Mouse (Mus musculus) limb, embryonic 14.5 days (tissue): ENCODE results near the gene Traf3ip2. TPM values are rescaled to one million over a fixed set of nuclear protein-coding genes. Genes with fewer than 3 reads are reported as not detected.

Experiments used
- ATAC-seq: fragments of 200-750 bp; cut with Nextera tagmentation; 2 replicates; pipeline ENCODE4 v1.8.0; 2017; ENCODE audit warnings: low read depth, moderate number of reproducible peaks, moderate TSS enrichment; ENCODE audit not compliant: low FRiP score
- DNase-seq: peaks from one replicate; pipeline ENCODE4 v3.0.0-alpha.2; 2015; ENCODE audit warnings: low spot score
- H3K27ac ChIP-seq: fragments of 300-500 bp; sonication (generic); replicated peaks from 2 replicates; pipeline ENCODE4 v1.5.1; 2014; ENCODE audit warnings: low read depth, mild to moderate bottlenecking, low read length, moderate library complexity, mixed read lengths
- H3K27me3 ChIP-seq: fragments of 300-500 bp; sonication (generic); 2 replicates; pipeline ENCODE4 v1.6.1; 2014; ENCODE audit warnings: low read length, mixed read lengths; ENCODE audit not compliant: control insufficient read depth, insufficient read depth
- H3K36me3 ChIP-seq: fragments of 300-500 bp; sonication (generic); 2 replicates; pipeline ENCODE4 v1.6.1; 2014; ENCODE audit warnings: mild to moderate bottlenecking, low read length, moderate library complexity, mixed read lengths; ENCODE audit not compliant: control insufficient read depth, insufficient read depth
- H3K4me1 ChIP-seq: fragments of 300-500 bp; sonication (generic); 2 replicates; pipeline ENCODE4 v1.6.1; 2014; ENCODE audit warnings: antibody characterized with exemption, low read length, mixed read lengths; ENCODE audit not compliant: control insufficient read depth, insufficient read depth
- H3K4me2 ChIP-seq: fragments of 300-500 bp; sonication (generic); replicated peaks from 2 replicates; pipeline ENCODE4 v1.6.1; 2014; ENCODE audit warnings: low read depth, mild to moderate bottlenecking, low read length, moderate library complexity; ENCODE audit not compliant: severe bottlenecking
- H3K4me3 ChIP-seq: fragments of 300-500 bp; sonication (generic); replicated peaks from 2 replicates; pipeline ENCODE4 v1.5.1; 2014; ENCODE audit warnings: low read length
- H3K9ac ChIP-seq: fragments of 300-500 bp; sonication (generic); 2 replicates; pipeline ENCODE4 v1.6.1; 2014; ENCODE audit warnings: mild to moderate bottlenecking, low read depth, low read length, moderate library complexity; ENCODE audit not compliant: severe bottlenecking
- H3K9me3 ChIP-seq: fragments of 300-500 bp; sonication (generic); 2 replicates; pipeline ENCODE4 v1.6.1; 2016; ENCODE audit warnings: low read length; ENCODE audit not compliant: control insufficient read depth
- POLR2A ChIP-seq: fragments of 200-500 bp; IDR thresholded peaks from 2 replicates; pipeline ENCODE4 v1.8.0; 2012; ENCODE audit warnings: inconsistent platforms, mild to moderate bottlenecking, moderate library complexity, borderline replicate concordance; ENCODE audit not compliant: insufficient read depth, insufficient read length; ENCODE audit errors: extremely low read depth
- WGBS: fragments of 180-500 bp; shearing (Covaris S2); extraction: QIAGEN DNeasy Blood & Tissue Kit; methylation state at CpG from one replicate; pipeline ENCODE4 v1.1.7; 2014; 5-methylcytosine and 5-hydroxymethylcytosine counted together
- polyA plus RNA-seq, 2 experiments: library from polyadenylated mRNA; depleted of rRNA in 1 of 2; stranded (reverse) in 1 of 2; unstranded in 1 of 2; fragments of >200 nt; fragmentation: Nextera tagmentation in 1 of 2; extraction: Ambion mirVana in 1 of 2; gene quantifications; 2 replicates each; pipeline versions ENCODE4 v1.2.1 to v1.2.3; 2012 to 2014

The Traf3ip2 gene
- polyA plus RNA-seq, 2 experiments, result 9.0 to 13.3 TPM

- Histone ChIP-seq H3K4me2 (no peak overlapping the region), H3K27me3 (no peaks in the 10 kb centered on the region), H3K27ac (no peak overlapping the region), H3K4me1 (peaks cover 33% of the 10 kb centered on the region), H3K4me3 (no peak overlapping the region), H3K36me3 (no peaks in the 10 kb centered on the region), H3K9me3 (no peaks in the 10 kb centered on the region), H3K9ac (no peak overlapping the region)
- TF ChIP-seq POLR2A, result no peak
- ATAC-seq (no peak), DNase-seq (no peak)
- WGBS, result 84% methylated on average over 8 of the region's 8 CpGs
Observed at GRCm38 (mm10) chr10:39616626-39617025, 3.9 kb downstream of the Traf3ip2 start.

GRCm38 (mm10) chr10:39618431-39618830 is 5.7 kb downstream of the Traf3ip2 start:
- Histone ChIP-seq H3K27ac (no peak overlapping the region), H3K9me3 (no peaks in the 10 kb centered on the region)
- no peak for ATAC-seq

GRCm38 (mm10) chr10:39620626-39621025 is 7.9 kb downstream of the Traf3ip2 start:
- H3K36me3 ChIP-seq, result no peaks in the 10 kb centered on the region
- no peak overlapping the region for H3K4me2 ChIP-seq
- no peak overlapping the region for H3K9ac ChIP-seq
- DNase-seq (no peak), ATAC-seq (no peak)
- no peak for TF ChIP-seq POLR2A
- no peak overlapping the region for H3K4me3 ChIP-seq
- peaks cover 22% of the 10 kb centered on the region for H3K4me1 ChIP-seq
- WGBS, result 89% methylated on average over 5 of the region's 5 CpGs
- H3K9me3 ChIP-seq, result no peaks in the 10 kb centered on the region
- H3K27ac ChIP-seq, result no peak overlapping the region
- H3K27me3 ChIP-seq, result no peaks in the 10 kb centered on the region

More at GRCm38 (mm10) chr10:39618431-39618830, 5.7 kb downstream of the Traf3ip2 start:
- H3K36me3 ChIP-seq, result no peaks in the 10 kb centered on the region
- no peak overlapping the region for H3K4me2 ChIP-seq
- no peak overlapping the region for H3K9ac ChIP-seq
- whole genome bisulfite sequencing, result 63% methylated on average over 10 of the region's 10 CpGs
- no peak overlapping the region for H3K4me3 ChIP-seq
- no peaks in the 10 kb centered on the region for H3K27me3 ChIP-seq
- DNase-seq, result no peak
- TF ChIP-seq POLR2A, result no peak
- peaks cover 24% of the 10 kb centered on the region for H3K4me1 ChIP-seq

- H3K27ac ChIP-seq, result no peak overlapping the region
- no peak for ATAC-seq
- no peaks in the 10 kb centered on the region for H3K36me3 ChIP-seq
- H3K27me3 ChIP-seq, result no peaks in the 10 kb centered on the region
- no peak overlapping the region for H3K9ac ChIP-seq
- H3K4me3 ChIP-seq, result no peak overlapping the region
- no peaks in the 10 kb centered on the region for H3K9me3 ChIP-seq
- peaks cover 25% of the 10 kb centered on the region for H3K4me1 ChIP-seq
- WGBS, result 82% methylated on average over 6 of the region's 6 CpGs
- H3K4me2 ChIP-seq, result no peak overlapping the region
- no peak for TF ChIP-seq POLR2A
- no peak for DNase-seq
Observed at GRCm38 (mm10) chr10:39623806-39624205, 11.1 kb downstream of the Traf3ip2 start.

- Histone ChIP-seq H3K4me3 (no peak overlapping the region), H3K27ac (no peak overlapping the region), H3K4me1 (peaks cover 36% of the 10 kb centered on the region), H3K36me3 (no peaks in the 10 kb centered on the region), H3K9ac (no peak overlapping the region), H3K27me3 (no peaks in the 10 kb centered on the region), H3K9me3 (no peaks in the 10 kb centered on the region), H3K4me2 (no peak overlapping the region)
- ATAC-seq (no peak), DNase-seq (no peak)
- WGBS, result 19% methylated on average over 12 of the region's 12 CpGs
- no peak for TF ChIP-seq POLR2A
Observed at GRCm38 (mm10) chr10:39624837-39625625, 12.3 kb downstream of the Traf3ip2 start.
